Mouse (Mus musculus) liver, embryonic 14.5 days (tissue): ENCODE measurements around the gene Ptpra.
A peak's percentile ranks its signal among the peaks of the same experiment; 100 is the strongest.

Experiments used
- CTCF ChIP-seq: IDR thresholded peaks from 2 replicates; pipeline ENCODE4 v1.5.1; 2016; ENCODE audit warnings: antibody characterized with exemption, low read depth, control low read depth
- EP300 ChIP-seq: IDR thresholded peaks from 2 replicates; pipeline ENCODE4 v1.6.1; 2016; ENCODE audit warnings: antibody characterized with exemption, low read depth

DNA sequence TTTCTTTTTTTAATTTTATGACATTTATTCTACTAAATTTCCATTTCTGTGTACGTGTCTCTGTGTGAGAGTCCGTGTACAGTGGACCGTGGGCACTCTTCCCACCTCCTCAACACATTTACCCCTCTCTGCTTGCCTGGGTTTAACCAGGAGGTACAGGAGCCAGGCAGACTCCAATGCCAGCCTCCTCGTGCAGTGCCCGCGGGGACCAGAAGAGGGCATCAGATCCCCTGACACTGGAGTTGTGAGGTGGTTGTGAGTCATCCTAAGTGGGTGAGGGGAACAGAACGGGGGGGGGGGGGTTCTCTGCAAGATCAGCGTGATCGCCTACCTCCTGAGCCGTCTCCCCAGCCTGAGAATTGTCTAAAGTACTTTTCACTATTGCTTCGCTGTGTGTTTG lies 128.1 kb downstream of the Ptpra start:
- TF ChIP-seq CTCF (peak; percentile 86), EP300 (no peak)
